Comparison of ENCODE assay signal across 8 mouse cellular contexts in genomic region chr14:11555521-11556355, GRCm38 (mm10). TPM values are rescaled to one million over a fixed set of nuclear protein-coding genes. Genes with fewer than 3 reads are reported as not detected.
DNase-seq lines count a peak whose midpoint lies in the region; ATAC-seq and TF ChIP-seq lines count a peak whose summit lies in the region.

No protein-coding gene starts in this region.

- no peak overlapping the region for H3K27ac ChIP-seq in ES-Bruce4 (ENCODE audit: insufficient read depth, low read length)
- no peak overlapping the region for H3K27ac ChIP-seq in forebrain, embryonic 11.5 days (ENCODE audit: low read depth, low read length)
- H3K27ac ChIP-seq in midbrain, embryonic 13.5 days: peak overlapping the region; percentile 96

- peak overlapping the region; percentile 75 for H3K4me2 ChIP-seq in forebrain, embryonic 11.5 days (ENCODE audit: low read depth, low read length, severe bottlenecking)
- peak overlapping the region; percentile 86 for H3K4me2 ChIP-seq in midbrain, embryonic 13.5 days (replicated peaks)

- no peak for ATAC-seq in forebrain, embryonic 11.5 days (replicated peaks; ENCODE audit: low FRiP score)
- ATAC-seq in midbrain, embryonic 13.5 days: no peak
- no peak for ATAC-seq in inflammation-experienced regulatory T-cells, adult 6 months
- no peak for ATAC-seq in CD4-positive, CD25-positive, alpha-beta regulatory T cell, adult 4 months

- no peaks in the 10 kb centered on the region for H3K36me3 ChIP-seq in ES-Bruce4 (ENCODE audit: control insufficient read depth, insufficient read depth, low read length, poor library complexity, severe bottlenecking)
- no peaks in the 10 kb centered on the region for H3K36me3 ChIP-seq in forebrain, embryonic 11.5 days (ENCODE audit: control insufficient read depth, insufficient read depth, low read length)
- H3K36me3 ChIP-seq in midbrain, embryonic 13.5 days: no peaks in the 10 kb centered on the region

- TF ChIP-seq EP300 in ES-Bruce4 (IDR thresholded peaks at IDR 0.05; ENCODE audit: insufficient read depth, low read depth, low read length): no peak

- H3K9me3 ChIP-seq in ES-Bruce4 (replicated peaks; ENCODE audit: control insufficient read depth, insufficient read depth, low read length, poor library complexity, severe bottlenecking): peaks cover 10% of the 10 kb centered on the region
- no peaks in the 10 kb centered on the region for H3K9me3 ChIP-seq in forebrain, embryonic 11.5 days (ENCODE audit: control insufficient read depth, low read length)
- H3K9me3 ChIP-seq in midbrain, embryonic 13.5 days: no peaks in the 10 kb centered on the region

- intact Hi-C loops in heart, postnatal 36 days (cut with DNase I): loop anchor here (2.0 to 10.0 kb wide), 6 partner anchors 82 to 585 kb away; partner anchors contain the start of gene Fhit

- WGBS in forebrain, embryonic 11.5 days: under 1% methylated on average over 35 of the region's 35 CpGs
- under 1% methylated on average over 35 of the region's 35 CpGs for WGBS in midbrain, embryonic 13.5 days

- peak overlapping the region; percentile 92 for H3K4me3 ChIP-seq in ES-Bruce4 (ENCODE audit: low read depth, low read length)
- peak overlapping the region; percentile 75 for H3K4me3 ChIP-seq in forebrain, embryonic 11.5 days (ENCODE audit: low read depth, low read length)
- peak overlapping the region; percentile 83 for H3K4me3 ChIP-seq in midbrain, embryonic 13.5 days (replicated peaks)

- H3K27me3 ChIP-seq in ES-Bruce4 (ENCODE audit: control insufficient read depth, insufficient read depth, low read length, poor library complexity, severe bottlenecking): no peaks in the 10 kb centered on the region
- H3K27me3 ChIP-seq in forebrain, embryonic 11.5 days (ENCODE audit: control insufficient read depth, insufficient read depth, low read length): no peaks in the 10 kb centered on the region; the same call in 1 of the 2 replicates
- H3K27me3 ChIP-seq in midbrain, embryonic 13.5 days: 0 out of 2 replicates have a peak, but pooled peaks cover 5% of the 10 kb centered on the region

- peak; percentile 38 for DNase-seq in adrenal gland, postnatal 36 days
- DNase-seq in forebrain, embryonic 11.5 days (ENCODE audit: low spot score): peak; percentile 62
- DNase-seq in heart, postnatal 36 days: peak; percentile 28 to 49
- DNase-seq in left cerebral cortex, adult 11 months (ENCODE audit: low spot score): peak; percentile 31

- TF ChIP-seq CTCF in ES-Bruce4 (IDR thresholded peaks at IDR 0.05; ENCODE audit: low read depth, low read length): no peak

- peaks cover 1% of the 10 kb centered on the region for H3K4me1 ChIP-seq in ES-Bruce4 (ENCODE audit: control insufficient read depth, insufficient read depth, low read length)
- H3K4me1 ChIP-seq in forebrain, embryonic 11.5 days (replicated peaks; ENCODE audit: control insufficient read depth, insufficient read depth, low read length): peaks cover 3% of the 10 kb centered on the region; the same call in 1 of the 2 replicates
- peaks cover 22% of the 10 kb centered on the region for H3K4me1 ChIP-seq in midbrain, embryonic 13.5 days (replicated peaks)

- H3K9ac ChIP-seq in ES-Bruce4 (ENCODE audit: low read depth, poor library complexity, severe bottlenecking): peak overlapping the region; percentile 96
- H3K9ac ChIP-seq in forebrain, embryonic 11.5 days (ENCODE audit: low read length): peak overlapping the region; percentile 87
- H3K9ac ChIP-seq in midbrain, embryonic 13.5 days (replicated peaks): peak overlapping the region; percentile 83

- no peak for TF ChIP-seq POLR2A in ES-Bruce4 (IDR thresholded peaks at IDR 0.05; ENCODE audit: insufficient read depth, low read length)

RNA-seq across cellular contexts. Expression of gene Ptprg, which starts 2.4 kb away (rescaled TPM):
- polyA plus RNA-seq in ES-Bruce4 (2011; ENCODE audit: insufficient read depth, insufficient read length, low read depth, missing spikeins): 26.4 and 27.4 TPM in 2 replicates
- 100 to 1,000 TPM; 103 to 108 TPM for total RNA-seq in adrenal gland, postnatal 36 days (2021)
- polyA plus RNA-seq in forebrain, embryonic 11.5 days (2014; fragmentation: Nextera tagmentation; extraction: Ambion mirVana): 48.0 and 51.3 TPM in 2 replicates
- 10 to 100 TPM; 51.9 to 66.2 TPM for total RNA-seq in heart, postnatal 36 days (2021)
- polyA plus RNA-seq in midbrain, embryonic 13.5 days (2015; fragmentation: Nextera tagmentation; extraction: Ambion mirVana): 41.0 and 45.4 TPM in 2 replicates
- under 1 TPM in 1 of 3 experiments, not detected in 2; 0.24 TPM for polyA plus RNA-seq in inflammation-experienced regulatory T-cells, adult 6 months (2017; shearing (Covaris generic))
- not detected for polyA plus RNA-seq in CD4-positive, CD25-positive, alpha-beta regulatory T cell, adult 4 months (2017; shearing (Covaris generic))

Comparison
In these comparisons a context has a peak if more than half of its experiments do, and no peak if none do; other contexts are left out.
1. RNA of gene Ptprg, which starts 2.4 kb away (polyA plus RNA-seq): 48.0 to 51.3 TPM in forebrain, embryonic 11.5 days, 41.0 to 45.4 TPM in midbrain, embryonic 13.5 days and 26.4 to 27.4 TPM in ES-Bruce4; 0.24 TPM in inflammation-experienced regulatory T-cells, adult 6 months and not detected in CD4-positive, CD25-positive, alpha-beta regulatory T cell, adult 4 months; every median in the first group is over 10 times any median in the second.
2. Peak in every context shown above with its lines, with median percentiles within 50 percentile points of each other: H3K4me3 ChIP-seq, H3K9ac ChIP-seq and DNase-seq.